In genomic region chr5:41887738-41888137, GRCm38 (mm10) we compare ENCODE assay signal across 8 mouse cellular contexts. TPM values are rescaled to one million over a fixed set of nuclear protein-coding genes. Genes with fewer than 3 reads are reported as not detected.
DNase-seq lines count a peak whose midpoint lies in the region; ATAC-seq and TF ChIP-seq lines count a peak whose summit lies in the region.
"Had no signal": no experiment of that assay in that cellular context is flagged by ENCODE, and none has a peak within 500 bp of the region (broad histone marks: within the 10 kb centered on the region; RNA-seq: fewer than 3 reads in every experiment).

No protein-coding gene starts in this region.

- POLR2A ChIA-PET in Patski (lab: Charles Lee) = interaction anchor here (0.6 kb wide), 1 partner anchor 268 kb away, joined by 7 read pairs; no protein-coding TSS in a partner anchor

- no peaks in the 10 kb centered on the region for H3K27me3 ChIP-seq in Patski
- H3K27me3 ChIP-seq: lung, embryonic 15.5 days had no signal

- DNase-seq in CD8-positive naive resting alpha-beta T cell, adult 2 months (ENCODE audit: low read depth in 2 of 2, low spot score in 2 of 2) = peak; percentile 14 to 35
- DNase-seq in Patski (ENCODE audit: low read depth, low spot score) = peak; percentile 46
- DNase-seq in cerebellum, postnatal 10 days = peak; percentile 92
- peak; percentile 73 to 76 for DNase-seq in frontal cortex, postnatal 36 days (ENCODE audit: low spot score in 2 of 2)
- peak; percentile 61 to 88 for DNase-seq in kidney, postnatal 36 days
- peak; percentile 37 to 49 for DNase-seq in lung, adult 18-20 months
- DNase-seq in right cerebral cortex, postnatal 25 days = peak; percentile 68

- in situ Hi-C loops in Patski (cut with MboI; ENCODE audit: low pct_unique_long_range_greater_than_20kb) = loop anchor here (10.0 to 25.0 kb wide), 2 partner anchors 1347 to 1750 kb away; partner anchors contain the start of gene Cpeb2

- CTCF ChIA-PET in Patski (lab: Charles Lee) = interaction anchor here (0.6 to 3.1 kb wide), 13 partner anchors 9 to 1747 kb away, joined by 3 to 10 read pairs (median 3); no protein-coding TSS in a partner anchor

- TF ChIP-seq CTCF in Patski (IDR thresholded peaks at IDR 0.05) = peak; percentile 93

- ATAC-seq in Patski = peak; percentile 58

RNA-seq across cellular contexts. Expression of gene Bod1l, which starts 43.6 kb away (rescaled TPM):
- polyA plus RNA-seq in Patski (2021) = 26.5 TPM

Comparison
In these comparisons a context has a peak if more than half of its experiments do, and no peak if none do; other contexts are left out.
1. Peak in every context shown above with its lines: DNase-seq and ATAC-seq.
2. DNase-seq: peak in every context shown above with its lines; median percentile 92 in cerebellum, postnatal 10 days; 74 in frontal cortex, postnatal 36 days; 74 in kidney, postnatal 36 days; 68 in right cerebral cortex, postnatal 25 days; 46 in Patski; 43 in lung, adult 18-20 months; 24 in CD8-positive naive resting alpha-beta T cell, adult 2 months.